Mouse (Mus musculus) lung, postnatal 14 days (tissue): ENCODE data around the gene Guk1.

Source experiments
- DNase-seq: peaks from one replicate; pipeline ENCODE4 v3.0.0; 2021

The Guk1 gene

GRCm38 (mm10) chr11:59209580-59209979 is 17.6 kb upstream of the Guk1 start:
- no peak for DNase-seq

DNA sequence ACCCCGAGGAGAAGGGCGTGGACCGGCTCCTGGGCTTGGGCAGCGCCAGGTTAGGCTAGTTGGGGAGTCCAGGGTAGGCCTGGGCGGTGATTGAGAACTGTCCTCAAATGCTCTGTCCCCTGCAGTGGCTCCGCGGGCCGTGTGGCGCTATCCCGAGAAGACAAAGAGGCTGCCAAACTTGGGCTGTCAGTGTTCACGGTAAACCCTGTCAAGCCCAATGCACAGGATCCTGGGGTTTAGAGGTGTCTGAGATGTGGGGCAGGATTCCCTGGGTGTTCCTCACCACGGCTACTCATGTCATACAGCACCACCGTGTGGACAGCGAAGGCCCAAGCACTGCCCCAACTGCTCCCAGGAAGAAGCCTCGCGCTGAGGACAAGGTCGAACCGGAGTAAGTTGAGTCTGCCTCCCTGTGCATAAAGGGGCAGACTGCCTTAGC is 17.0 kb upstream of the Guk1 start:
- peak; percentile 71 for DNase-seq

DNA sequence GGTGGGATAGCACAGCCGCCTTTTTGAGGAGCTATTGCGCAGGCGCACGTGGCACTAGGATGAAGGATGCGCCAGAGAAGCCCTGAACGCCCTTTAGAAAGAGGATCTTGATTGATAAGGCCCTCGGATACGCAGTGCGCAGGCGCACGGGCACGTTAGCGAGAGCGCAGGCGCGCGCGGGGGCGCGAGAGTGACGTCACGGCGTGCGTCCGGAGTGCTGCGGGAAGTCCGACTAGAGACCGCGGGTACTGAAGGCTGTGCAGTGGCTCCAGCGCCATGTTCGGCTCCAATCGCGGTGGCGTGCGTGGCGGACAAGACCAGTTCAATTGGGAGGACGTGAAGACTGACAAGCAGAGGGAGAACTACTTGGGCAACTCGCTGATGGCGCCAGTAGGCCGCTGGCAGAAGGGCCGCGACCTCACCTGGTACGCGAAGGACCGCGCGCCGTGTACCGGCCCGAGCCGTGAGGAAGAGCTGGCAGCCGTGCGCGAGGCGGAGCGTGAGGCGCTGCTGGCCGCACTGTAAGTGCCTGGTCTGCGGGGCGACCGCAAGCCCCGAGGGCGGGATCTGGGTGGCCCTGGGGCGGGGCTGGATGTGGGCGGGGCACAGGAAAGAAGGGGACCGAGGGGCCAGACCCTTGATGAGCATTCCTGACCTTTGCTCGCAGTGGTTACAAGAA is 16.3 kb upstream of the Guk1 start, which contains the start of gene 2310033P09Rik:
2310033P09Rik (plus strand) TSS at position 169 of the 679 bp plus-strand sequence.
- DNase-seq, result peak; percentile 93

- peak; percentile 96 for DNase-seq
Measured at GRCm38 (mm10) chr11:59202081-59202995, 10.3 kb upstream of the Guk1 start, which contains the start of gene Mrpl55. TSS of gene Mrpl55 (plus strand) at chr11:59202486.

DNA sequence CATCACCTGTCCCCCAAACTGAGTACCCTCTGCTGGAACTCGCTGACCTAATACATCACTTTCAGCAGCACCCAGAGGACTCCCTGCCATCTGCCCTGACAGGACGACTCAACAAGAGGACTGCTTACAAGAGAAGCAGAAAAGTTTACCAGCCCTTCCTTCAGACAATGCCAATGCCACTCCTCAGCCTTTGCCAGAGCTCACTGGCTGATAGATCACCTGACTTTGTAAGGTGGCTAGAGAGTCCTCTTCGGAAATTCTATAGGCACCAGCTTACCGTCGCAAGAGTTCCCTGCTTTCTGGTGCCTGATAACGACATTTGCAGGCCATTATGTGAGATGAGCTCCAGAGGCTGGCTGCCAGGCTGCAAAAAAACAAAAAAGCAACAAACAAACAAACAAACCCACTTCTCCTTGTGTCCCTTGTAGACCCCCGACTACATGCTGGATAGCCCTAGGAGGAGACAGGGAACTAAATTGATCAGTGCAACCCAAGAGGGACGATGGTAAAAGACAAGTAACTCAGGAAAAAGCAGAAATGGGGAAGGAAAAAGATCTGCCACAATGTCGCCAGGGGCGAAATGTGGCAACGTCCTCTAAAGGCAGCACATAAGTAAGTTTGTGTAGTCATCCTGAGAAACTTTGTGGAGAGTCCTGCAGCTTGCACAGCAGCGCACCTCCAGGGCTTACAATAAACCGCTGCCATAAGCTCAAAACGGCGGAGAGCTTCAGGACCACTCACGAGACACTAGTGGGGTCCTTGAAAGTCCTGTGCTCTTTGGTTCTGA is 9.4 kb upstream of the Guk1 start:
- no peak for DNase-seq

DNA sequence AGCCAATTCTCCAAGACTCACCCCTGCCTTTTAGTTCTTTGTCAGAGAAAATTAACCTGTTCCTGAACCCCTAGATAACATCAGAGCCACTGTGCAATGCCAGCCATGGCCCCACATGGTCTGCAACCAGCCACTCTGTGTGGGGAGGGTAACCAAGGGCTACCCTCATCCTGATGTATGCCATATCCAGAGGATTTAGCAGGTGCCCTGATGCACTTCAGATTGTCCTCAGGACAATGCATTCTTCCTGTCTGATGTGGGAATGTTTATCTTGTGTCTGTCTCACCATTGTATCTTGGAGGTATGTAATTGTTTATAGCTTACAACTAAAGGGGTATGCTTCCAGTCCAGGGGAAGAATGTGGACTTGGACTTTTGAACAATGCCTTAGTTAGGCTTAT is 4.2 kb upstream of the Guk1 start:
- no peak for DNase-seq

DNA sequence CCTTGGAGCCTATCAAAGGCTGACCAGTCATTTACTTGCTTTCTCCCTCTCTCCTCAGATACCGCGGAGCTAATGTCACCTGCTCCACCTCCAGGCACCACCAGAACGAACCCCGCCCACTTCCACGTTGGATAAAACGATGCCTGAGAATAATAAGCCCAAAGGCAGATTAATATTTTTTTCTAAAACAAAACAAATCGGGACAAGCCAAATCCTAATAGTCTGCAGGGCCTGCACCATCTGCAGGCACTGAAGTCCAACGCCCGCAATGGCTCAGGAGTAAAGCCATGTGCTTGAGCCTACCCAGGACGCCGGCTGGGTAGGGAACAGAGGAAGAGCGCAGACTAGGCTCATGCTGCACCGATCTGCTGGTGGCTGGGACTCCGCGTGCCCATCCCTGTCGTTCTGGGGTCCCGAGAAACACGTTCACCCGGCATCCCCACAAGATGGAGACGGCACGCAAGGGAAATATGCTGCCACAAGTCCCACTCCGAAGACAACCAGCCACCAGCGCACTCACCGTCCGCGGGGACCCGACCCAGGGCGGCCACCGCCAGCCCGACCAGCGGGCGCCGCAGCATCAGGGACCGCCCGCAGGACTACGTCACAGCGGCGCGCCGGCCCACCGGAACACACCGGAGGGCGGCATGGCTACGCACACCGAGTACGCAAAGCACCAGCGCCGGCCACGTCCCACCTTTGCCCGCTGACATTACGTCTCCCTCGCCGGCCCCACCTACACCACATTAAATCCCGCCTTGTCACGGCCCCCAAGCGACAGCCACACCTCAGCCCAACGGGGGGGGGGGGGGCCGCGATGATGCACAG is 567 bp downstream of the Guk1 start:
- peak; percentile 92 for DNase-seq

GRCm38 (mm10) chr11:59187706-59188105 is 4.3 kb downstream of the Guk1 start:
- DNase-seq, result no peak

GRCm38 (mm10) chr11:59185490-59185889 is 6.5 kb downstream of the Guk1 start:
- DNase-seq, result no peak

DNA sequence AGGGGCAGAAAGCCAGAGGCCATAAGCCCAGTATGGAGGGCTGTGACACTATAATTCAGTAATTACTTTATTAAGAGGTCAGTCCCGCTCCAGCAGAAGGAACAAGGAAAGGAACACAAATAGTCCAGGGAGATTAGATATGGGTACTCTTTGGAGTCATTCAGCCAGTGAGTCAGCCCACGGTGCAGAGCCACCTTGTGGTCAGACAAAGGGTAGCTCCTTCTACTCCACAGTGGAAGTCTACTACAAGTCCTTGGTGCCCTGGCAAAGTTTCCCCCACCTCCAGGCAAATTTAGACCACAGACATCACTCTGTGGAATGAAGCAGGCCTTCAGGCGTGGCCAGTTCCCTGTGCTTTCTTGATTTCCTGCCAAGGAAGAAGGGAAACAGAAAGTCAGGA is 8.2 kb downstream of the Guk1 start:
- peak; percentile 70 for DNase-seq

GRCm38 (mm10) chr11:59182864-59183331 is 9.1 kb downstream of the Guk1 start, which contains the start of gene Gjc2:
TSS of gene Gjc2 (minus strand) at chr11:59183213.
- peak; percentile 53 for DNase-seq

- DNase-seq, result no peak
Measured at GRCm38 (mm10) chr11:59176921-59177320, 15.1 kb downstream of the Guk1 start.

DNA sequence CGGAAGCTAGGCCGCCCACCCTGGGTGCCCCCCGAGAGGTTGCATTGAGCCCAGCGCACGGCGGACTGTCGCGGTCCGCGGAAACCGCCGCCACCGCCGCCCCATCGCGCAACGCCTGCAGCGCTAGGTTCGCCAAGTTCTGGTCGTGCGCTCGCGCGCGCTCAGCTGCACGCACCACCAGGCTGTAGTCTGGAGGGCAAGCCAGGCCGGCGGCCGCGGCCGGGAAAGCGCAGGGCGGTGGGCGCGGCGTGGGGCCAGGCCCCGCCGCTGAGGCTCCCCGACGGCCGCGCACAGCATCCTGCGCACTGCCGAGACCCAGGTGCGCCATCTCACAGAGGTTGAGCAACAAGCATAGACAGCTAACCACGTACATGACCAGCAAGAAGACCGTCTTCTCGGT is 15.5 kb downstream of the Guk1 start:
- no peak for DNase-seq

DNA sequence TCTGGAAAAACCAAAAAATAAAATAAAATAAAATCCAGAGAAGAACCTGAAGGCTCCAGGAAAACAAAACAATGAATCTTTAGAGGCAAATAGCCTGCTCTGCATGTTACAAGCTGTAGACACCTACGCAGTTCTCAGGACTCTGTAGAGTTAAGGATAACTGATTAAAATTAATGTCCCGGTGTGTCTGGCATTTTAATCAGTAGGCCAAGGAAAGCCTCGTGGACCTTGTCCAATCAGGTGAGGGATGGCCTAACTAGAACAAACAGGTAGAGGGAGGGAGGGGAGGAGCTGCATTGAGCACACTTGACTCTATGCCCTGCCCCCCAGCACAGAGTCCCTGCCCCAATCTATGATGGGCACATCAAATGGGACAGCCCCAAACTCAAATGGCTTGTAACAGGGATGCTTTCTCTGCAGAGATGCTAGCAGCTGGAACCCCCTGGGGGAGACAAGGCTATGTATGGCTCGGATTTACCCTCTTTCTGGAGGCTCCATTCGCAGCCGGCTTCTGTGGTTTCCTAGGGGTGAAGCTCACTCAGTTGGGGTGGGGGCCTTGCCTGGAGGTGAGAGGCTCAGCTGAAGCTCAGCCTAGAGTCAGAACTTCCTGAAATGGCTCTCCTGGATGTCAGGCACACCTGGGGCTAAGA is 17.7 kb downstream of the Guk1 start:
- DNase-seq, result no peak

DNA sequence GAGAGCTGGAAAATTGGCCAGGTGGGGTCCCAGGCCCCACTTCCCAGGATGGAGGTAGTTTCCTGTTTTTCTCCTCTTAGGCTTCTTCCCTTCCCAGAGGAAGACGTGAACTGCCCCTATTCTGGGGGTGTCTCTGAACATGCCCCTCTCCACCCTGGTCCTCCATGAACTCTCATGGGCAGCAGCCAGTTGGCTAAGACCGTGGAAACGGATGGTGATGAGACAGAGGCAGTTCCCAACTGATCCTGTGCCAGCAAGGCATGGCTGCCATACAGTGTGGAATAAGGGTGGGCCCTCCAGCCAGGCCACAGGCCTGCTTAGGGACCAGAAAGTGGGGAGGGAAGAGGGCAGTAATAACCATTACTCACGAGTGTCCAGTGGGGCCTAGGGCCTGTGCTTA is 21.5 kb downstream of the Guk1 start:
- DNase-seq, result no peak

- DNase-seq, result no peak
Measured at GRCm38 (mm10) chr11:59169807-59170206, 22.2 kb downstream of the Guk1 start.

GRCm38 (mm10) chr11:59165616-59166241 is 26.3 kb downstream of the Guk1 start:
- no peak for DNase-seq

DNA sequence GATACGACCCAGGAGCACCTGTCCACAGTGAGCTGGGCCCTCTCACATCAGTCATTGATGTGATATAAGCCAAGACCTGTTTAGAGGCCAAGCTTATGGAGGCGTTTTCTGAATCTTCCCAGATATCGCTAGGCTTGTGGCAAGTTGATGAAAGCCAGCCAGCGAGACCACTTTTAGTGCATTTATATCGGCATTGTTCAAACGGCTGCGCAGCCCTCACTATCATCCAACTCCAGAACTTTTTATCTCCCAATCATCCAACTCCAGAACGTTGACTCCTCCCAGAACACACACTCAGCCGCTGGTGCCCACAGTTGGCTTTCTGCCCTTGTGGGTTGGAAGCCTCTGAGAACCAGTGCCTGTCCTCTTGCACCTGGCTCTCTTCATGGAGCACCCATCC is 27.6 kb downstream of the Guk1 start:
- no peak for DNase-seq

DNA sequence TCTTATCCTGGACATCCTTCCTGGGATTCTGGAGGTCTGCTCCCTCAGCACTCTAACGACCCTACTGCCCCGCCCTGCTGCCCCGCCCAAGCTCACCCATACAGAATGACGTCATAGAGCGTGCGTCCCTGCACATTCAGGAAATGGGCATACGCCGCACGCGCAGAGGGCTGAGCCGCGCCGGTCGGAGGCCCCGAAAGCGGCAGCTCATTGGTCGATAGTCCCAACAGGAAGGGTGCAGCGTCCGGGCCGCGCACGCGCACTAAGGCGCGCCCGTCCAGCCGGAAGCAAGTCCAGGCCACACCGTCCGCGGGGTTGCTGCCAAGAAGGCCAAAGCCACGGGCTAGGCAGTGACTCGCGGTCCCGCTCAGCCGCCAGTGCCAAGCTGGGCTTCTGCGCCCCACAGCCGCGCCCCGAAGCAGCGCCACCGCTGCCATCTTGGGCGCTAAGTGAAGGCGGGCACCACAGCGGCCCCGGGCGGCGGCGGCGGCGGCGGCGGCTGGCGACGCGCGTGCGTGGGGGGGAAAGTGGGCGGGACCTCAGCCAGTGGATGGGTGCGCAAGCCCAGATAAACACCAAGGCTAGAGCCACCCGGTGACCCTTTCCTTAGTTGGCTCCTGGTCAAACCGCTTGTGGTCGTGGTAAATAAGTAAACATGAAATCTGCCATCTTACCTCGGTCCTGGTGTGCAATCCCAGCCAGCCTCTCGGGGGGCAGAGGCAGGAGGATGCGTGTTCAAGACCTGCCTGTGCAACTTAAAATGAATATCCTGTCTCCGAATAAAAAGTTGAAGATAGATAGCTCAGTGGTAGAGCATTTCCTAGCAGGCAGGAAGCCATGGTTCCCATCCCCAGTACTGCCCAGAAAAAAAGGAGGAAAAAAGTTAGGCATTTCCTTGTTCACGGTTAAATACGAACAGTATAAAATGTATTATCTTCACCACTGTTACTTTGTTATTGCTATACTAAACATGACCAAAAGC is 28.5 kb downstream of the Guk1 start, which contains the start of gene Iba57:
Iba57 (minus strand) TSS at position 485 of the 982 bp plus-strand sequence.
- peak; percentile 97 for DNase-seq
